Mouse (Mus musculus): ENCODE measurements around the gene Slc6a2. TPM values are rescaled to one million over a fixed set of nuclear protein-coding genes. Genes with fewer than 3 reads are reported as not detected.

Slc6a2 gene
- 0.07 and 0.13 TPM in 2 replicates for polyA plus RNA-seq (2015; fragmentation: Nextera tagmentation; extraction: Ambion mirVana)

DNA sequence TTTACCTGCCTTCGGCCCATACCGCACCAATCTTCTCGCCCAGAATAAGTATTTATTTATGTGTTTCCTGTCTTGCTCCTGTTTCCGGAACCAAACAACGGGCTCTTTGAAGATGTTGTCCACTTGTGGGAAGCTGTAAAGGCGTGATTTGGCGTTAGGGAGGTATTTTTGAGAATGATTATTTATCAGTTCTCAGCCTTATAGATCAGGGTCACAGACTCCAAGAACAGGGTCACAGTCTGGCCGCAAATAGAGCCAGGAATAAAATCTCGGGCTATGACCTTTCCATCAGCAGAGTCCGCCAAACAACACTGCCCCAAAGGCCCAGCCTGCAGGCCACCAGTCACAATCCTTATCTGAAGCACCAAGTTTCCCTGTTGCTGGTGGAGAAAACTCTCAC, at the start of gene Slc6a2:
Slc6a2 (plus strand) TSS at position 301 of the 400 bp plus-strand sequence.
- WGBS = 70% methylated on average over 10 of the region's 10 CpGs
- peak within 1 kb of the TSS; percentile 52 for H3K4me2 ChIP-seq (replicated peaks; ENCODE audit: low read depth)
- H3K9ac ChIP-seq (ENCODE audit: low read length) = no peak within 1 kb of the TSS
- ATAC-seq (ENCODE audit: low FRiP score, low TSS enrichment) (no peak), DNase-seq (ENCODE audit: low spot score) (no peak)
- H3K36me3 ChIP-seq (ENCODE audit: control insufficient read depth, insufficient read depth, low read length) = no peaks in the 10 kb centered on the region
- H3K27ac ChIP-seq (replicated peaks) = no peak within 1 kb of the TSS
- peak within 1 kb of the TSS; percentile 28 for H3K4me3 ChIP-seq (ENCODE audit: low read depth, low read length)
- no peaks in the 10 kb centered on the region for H3K4me1 ChIP-seq (replicated peaks; ENCODE audit: control insufficient read depth, insufficient read depth)
- H3K27me3 ChIP-seq (ENCODE audit: control insufficient read depth, insufficient read depth, low read length) = peaks cover 8% of the 10 kb centered on the region; the same call in 1 of the 2 replicates
- TF ChIP-seq CTCF (IDR thresholded peaks at IDR 0.05; ENCODE audit: low read depth) (no peak), EP300 (optimal IDR thresholded peaks at IDR 0.05) (no peak)
- H3K9me3 ChIP-seq (ENCODE audit: control insufficient read depth, low read length) = no peaks in the 10 kb centered on the region

DNA sequence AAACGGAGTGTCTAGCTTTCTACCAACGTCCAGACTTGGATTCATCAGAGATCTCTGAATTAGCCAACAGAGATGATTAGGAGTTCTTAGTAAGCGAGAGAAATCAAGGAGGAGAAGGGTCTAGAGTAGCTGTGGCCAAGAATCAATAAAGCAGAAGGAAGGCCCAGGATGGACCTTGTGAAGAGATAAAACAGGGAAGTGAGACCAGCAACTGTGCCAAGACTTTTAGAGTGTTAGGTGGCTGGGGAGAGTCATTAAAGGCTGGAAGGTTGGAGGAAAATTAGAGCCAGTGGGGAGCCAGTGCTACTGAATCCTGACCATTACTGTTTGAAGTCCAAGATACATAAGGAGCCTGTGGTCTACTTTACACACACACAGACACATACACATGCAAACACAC, 48.4 kb upstream of the Slc6a2 start:
- no peak for ATAC-seq (ENCODE audit: low FRiP score, low TSS enrichment)

DNA sequence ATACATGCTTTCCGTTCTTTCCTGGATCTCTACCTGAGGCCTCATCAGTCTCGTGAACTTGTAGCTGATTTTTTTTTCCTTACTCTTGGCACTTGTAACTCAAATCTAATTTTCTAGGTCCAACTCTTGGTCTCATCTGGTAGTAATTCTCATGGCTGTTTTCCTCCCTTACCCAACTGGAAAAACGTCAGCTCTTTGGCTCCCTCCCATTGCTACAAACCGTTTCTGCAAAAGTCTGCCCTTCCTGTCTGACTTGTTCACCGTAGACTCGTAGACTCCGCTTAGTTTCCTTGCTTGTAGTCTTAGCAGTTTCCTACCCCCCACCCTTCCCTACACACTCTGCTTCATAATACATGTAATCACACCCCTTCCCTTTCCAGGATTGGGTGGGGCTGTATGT, 46.5 kb upstream of the Slc6a2 start:
- no peaks in the 10 kb centered on the region for H3K4me1 ChIP-seq (replicated peaks; ENCODE audit: control insufficient read depth, insufficient read depth)
- no peaks in the 10 kb centered on the region for H3K9me3 ChIP-seq (ENCODE audit: control insufficient read depth, low read length)
- H3K36me3 ChIP-seq (ENCODE audit: control insufficient read depth, insufficient read depth, low read length) = no peaks in the 10 kb centered on the region
- TF ChIP-seq CTCF (IDR thresholded peaks at IDR 0.05; ENCODE audit: low read depth) (no peak), EP300 (optimal IDR thresholded peaks at IDR 0.05) (no peak)
- H3K4me3 ChIP-seq (ENCODE audit: low read depth, low read length) = no peak overlapping the region
- DNase-seq (ENCODE audit: low spot score) (no peak), ATAC-seq (ENCODE audit: low FRiP score, low TSS enrichment) (no peak)
- no peaks in the 10 kb centered on the region for H3K27me3 ChIP-seq (ENCODE audit: control insufficient read depth, insufficient read depth, low read length)
- WGBS = 66% methylated on average over 7 of the region's 7 CpGs
- H3K9ac ChIP-seq (ENCODE audit: low read length) = no peak overlapping the region
- no peak overlapping the region for H3K27ac ChIP-seq (replicated peaks)
- no peak overlapping the region for H3K4me2 ChIP-seq (replicated peaks; ENCODE audit: low read depth)

More for the DNA sequence above, 48.4 kb upstream of the Slc6a2 start:
- no peak for DNase-seq (ENCODE audit: low spot score)
- Histone ChIP-seq H3K4me1 (replicated peaks; ENCODE audit: control insufficient read depth, insufficient read depth) (no peaks in the 10 kb centered on the region), H3K4me2 (replicated peaks; ENCODE audit: low read depth) (no peak overlapping the region), H3K27ac (replicated peaks) (no peak overlapping the region), H3K9ac (ENCODE audit: low read length) (no peak overlapping the region), H3K4me3 (ENCODE audit: low read depth, low read length) (no peak overlapping the region), H3K9me3 (ENCODE audit: control insufficient read depth, low read length) (no peaks in the 10 kb centered on the region), H3K27me3 (ENCODE audit: control insufficient read depth, insufficient read depth, low read length) (no peaks in the 10 kb centered on the region), H3K36me3 (ENCODE audit: control insufficient read depth, insufficient read depth, low read length) (no peaks in the 10 kb centered on the region)
- 86% methylated on average over 3 of the region's 3 CpGs for WGBS
- TF ChIP-seq EP300 (optimal IDR thresholded peaks at IDR 0.05) (no peak), CTCF (IDR thresholded peaks at IDR 0.05; ENCODE audit: low read depth) (no peak)

DNA sequence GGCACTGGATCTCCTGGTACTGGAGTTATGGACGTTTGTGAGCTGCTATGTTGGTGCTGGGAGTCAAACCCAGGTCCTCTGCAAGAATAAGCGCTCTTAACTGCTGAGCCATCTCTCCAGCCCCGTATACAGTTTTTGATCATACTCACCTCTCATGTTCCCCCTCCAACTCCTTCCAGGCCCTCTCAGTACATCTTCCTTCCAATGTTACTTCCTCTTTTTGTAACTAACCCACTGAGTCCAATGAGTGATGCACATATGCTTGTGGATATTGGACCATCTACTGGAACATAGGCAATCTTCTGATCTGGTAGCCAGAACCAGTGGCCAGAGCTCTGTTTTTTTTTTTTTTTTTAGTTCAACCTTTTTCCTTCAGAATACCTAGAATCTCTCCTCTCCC, 43.8 kb upstream of the Slc6a2 start:
- Histone ChIP-seq H3K9me3 (ENCODE audit: control insufficient read depth, low read length) (no peaks in the 10 kb centered on the region), H3K4me1 (replicated peaks; ENCODE audit: control insufficient read depth, insufficient read depth) (no peaks in the 10 kb centered on the region), H3K4me3 (ENCODE audit: low read depth, low read length) (no peak overlapping the region), H3K27me3 (ENCODE audit: control insufficient read depth, insufficient read depth, low read length) (no peaks in the 10 kb centered on the region), H3K27ac (replicated peaks) (no peak overlapping the region), H3K36me3 (ENCODE audit: control insufficient read depth, insufficient read depth, low read length) (no peaks in the 10 kb centered on the region), H3K9ac (ENCODE audit: low read length) (no peak overlapping the region), H3K4me2 (replicated peaks; ENCODE audit: low read depth) (no peak overlapping the region)
- WGBS = 79% methylated on average over 3 of the region's 3 CpGs
- ATAC-seq (ENCODE audit: low FRiP score, low TSS enrichment) = no peak
- DNase-seq (ENCODE audit: low spot score) = no peak
- TF ChIP-seq EP300 (optimal IDR thresholded peaks at IDR 0.05) (no peak), CTCF (IDR thresholded peaks at IDR 0.05; ENCODE audit: low read depth) (no peak)

DNA sequence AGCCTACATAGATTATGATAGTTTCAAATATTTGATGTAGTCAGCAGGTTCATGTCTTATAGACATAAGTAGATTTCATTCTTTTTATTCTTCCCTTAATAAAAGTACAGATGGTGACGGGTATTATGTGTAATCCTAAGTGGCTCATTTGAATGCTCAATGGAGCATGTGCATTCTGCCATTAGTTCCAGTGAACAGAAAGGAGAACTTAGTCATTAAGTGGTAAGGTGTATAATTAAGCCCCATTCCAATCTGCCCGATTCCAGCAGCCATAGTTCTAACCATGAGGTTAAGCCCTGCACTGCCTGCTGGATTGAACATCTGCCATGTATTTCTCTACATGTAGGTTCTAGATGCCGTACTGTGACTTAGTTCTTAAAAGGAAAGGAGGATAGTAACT, 38.1 kb upstream of the Slc6a2 start:
- H3K4me1 ChIP-seq (replicated peaks; ENCODE audit: control insufficient read depth, insufficient read depth) = no peaks in the 10 kb centered on the region
- no peak for ATAC-seq (ENCODE audit: low FRiP score, low TSS enrichment)
- DNase-seq (ENCODE audit: low spot score) = no peak

DNA sequence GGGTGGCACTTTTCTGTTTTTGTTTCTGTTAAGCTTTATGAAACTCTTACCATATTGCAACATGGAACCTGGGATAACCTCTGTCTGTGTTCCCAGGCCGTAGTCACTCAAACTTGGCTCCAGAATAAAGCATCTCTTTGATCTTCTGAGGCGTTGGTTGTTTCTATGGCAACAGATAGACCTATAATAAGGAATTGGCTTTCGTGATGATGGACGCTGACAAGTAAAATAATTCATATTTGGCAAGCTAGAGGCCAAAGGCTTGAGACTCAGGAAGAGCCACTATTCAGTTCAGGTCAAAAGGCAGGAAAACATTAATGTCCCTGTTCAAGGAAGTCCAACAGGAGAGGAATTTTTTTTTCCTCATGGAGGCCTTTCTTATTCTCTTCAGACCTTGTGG, 30.9 kb upstream of the Slc6a2 start:
- Histone ChIP-seq H3K4me1 (replicated peaks; ENCODE audit: control insufficient read depth, insufficient read depth) (no peaks in the 10 kb centered on the region), H3K4me3 (ENCODE audit: low read depth, low read length) (no peak overlapping the region), H3K4me2 (replicated peaks; ENCODE audit: low read depth) (no peak overlapping the region), H3K9me3 (ENCODE audit: control insufficient read depth, low read length) (no peaks in the 10 kb centered on the region), H3K36me3 (ENCODE audit: control insufficient read depth, insufficient read depth, low read length) (no peaks in the 10 kb centered on the region), H3K27me3 (ENCODE audit: control insufficient read depth, insufficient read depth, low read length) (no peaks in the 10 kb centered on the region), H3K9ac (ENCODE audit: low read length) (no peak overlapping the region), H3K27ac (replicated peaks) (no peak overlapping the region)
- ATAC-seq (ENCODE audit: low FRiP score, low TSS enrichment) = no peak
- TF ChIP-seq EP300 (optimal IDR thresholded peaks at IDR 0.05) = no peak
- no peak for TF ChIP-seq CTCF (IDR thresholded peaks at IDR 0.05; ENCODE audit: low read depth)
- DNase-seq (ENCODE audit: low spot score) = no peak
- 54% methylated on average over 4 of the region's 4 CpGs for WGBS

More for the DNA sequence above, 38.1 kb upstream of the Slc6a2 start:
- Histone ChIP-seq H3K4me2 (replicated peaks; ENCODE audit: low read depth) (no peak overlapping the region), H3K9ac (ENCODE audit: low read length) (no peak overlapping the region), H3K27me3 (ENCODE audit: control insufficient read depth, insufficient read depth, low read length) (no peaks in the 10 kb centered on the region), H3K36me3 (ENCODE audit: control insufficient read depth, insufficient read depth, low read length) (no peaks in the 10 kb centered on the region), H3K4me3 (ENCODE audit: low read depth, low read length) (no peak overlapping the region), H3K9me3 (ENCODE audit: control insufficient read depth, low read length) (no peaks in the 10 kb centered on the region), H3K27ac (replicated peaks) (no peak overlapping the region)
- 90% methylated on average over 3 of the region's 3 CpGs for WGBS
- TF ChIP-seq EP300 (optimal IDR thresholded peaks at IDR 0.05) (no peak), CTCF (IDR thresholded peaks at IDR 0.05; ENCODE audit: low read depth) (no peak)

All from stomach, postnatal 0 days (tissue).